Mouse (Mus musculus) kidney, postnatal 0 days (tissue): ENCODE results near the gene Nadk2. TPM values are rescaled to one million over a fixed set of nuclear protein-coding genes. Genes with fewer than 3 reads are reported as not detected.

Experiments
- ATAC-seq: fragments of 200-750 bp; cut with Nextera tagmentation; replicated peaks from 2 replicates; pipeline ENCODE4 v1.8.0; 2017; ENCODE audit warnings: low read depth, moderate number of reproducible peaks, moderate TSS enrichment, moderate library complexity; ENCODE audit not compliant: low FRiP score
- DNase-seq: peaks from one replicate; pipeline ENCODE4 v3.0.0-alpha.2; 2016; ENCODE audit warnings: low spot score
- H3K27ac ChIP-seq: fragments of 300-500 bp; sonication (generic); 2 replicates; pipeline ENCODE4 v1.5.1; 2014; ENCODE audit warnings: mild to moderate bottlenecking
- H3K27me3 ChIP-seq: fragments of 300-500 bp; sonication (generic); 2 replicates; pipeline ENCODE4 v1.6.1; 2014; ENCODE audit warnings: low read length, mixed read lengths; ENCODE audit not compliant: insufficient read depth
- H3K36me3 ChIP-seq: fragments of 300-500 bp; sonication (generic); 2 replicates; pipeline ENCODE4 v1.6.1; 2014; ENCODE audit warnings: low read length, mixed read lengths; ENCODE audit not compliant: insufficient read depth
- H3K4me1 ChIP-seq: fragments of 300-500 bp; sonication (generic); replicated peaks from 2 replicates; pipeline ENCODE4 v1.6.1; 2014; ENCODE audit warnings: antibody characterized with exemption, low read length, mixed read lengths; ENCODE audit not compliant: insufficient read depth
- H3K4me2 ChIP-seq: fragments of 300-500 bp; sonication (generic); 2 replicates; pipeline ENCODE4 v1.6.1; 2014; ENCODE audit warnings: mild to moderate bottlenecking, low read length, moderate library complexity, mixed read lengths
- H3K4me3 ChIP-seq: fragments of 300-500 bp; sonication (generic); replicated peaks from 2 replicates; pipeline ENCODE4 v1.5.1; 2014; ENCODE audit warnings: low read depth, low read length
- H3K9ac ChIP-seq: fragments of 300-500 bp; sonication (generic); 2 replicates; pipeline ENCODE4 v1.6.1; 2014; ENCODE audit warnings: low read depth, low read length
- H3K9me3 ChIP-seq: fragments of 300-500 bp; sonication (generic); replicated peaks from 2 replicates; pipeline ENCODE4 v1.6.1; 2016; ENCODE audit warnings: low read length, inconsistent platforms, mixed read lengths
- CTCF ChIP-seq: IDR thresholded peaks from 2 replicates; pipeline ENCODE4 v1.5.1; 2016; ENCODE audit warnings: antibody characterized with exemption, low read depth, mild to moderate bottlenecking, moderate library complexity
- WGBS: fragments of 180-500 bp; shearing (Covaris S2); extraction: QIAGEN DNeasy Blood & Tissue Kit; methylation state at CpG from one replicate; pipeline ENCODE4 v1.1.7; 2014; 5-methylcytosine and 5-hydroxymethylcytosine counted together
- polyA plus RNA-seq: library from polyadenylated mRNA; unstranded; fragments of >200 nt; fragmentation: Nextera tagmentation; extraction: Ambion mirVana; gene quantifications from 2 replicates; pipeline ENCODE4 v1.2.1, GENCODE M21; 2015

Nadk2 gene
- polyA plus RNA-seq, 1 experiment from 2014 or later: 34.9 TPM

DNA sequence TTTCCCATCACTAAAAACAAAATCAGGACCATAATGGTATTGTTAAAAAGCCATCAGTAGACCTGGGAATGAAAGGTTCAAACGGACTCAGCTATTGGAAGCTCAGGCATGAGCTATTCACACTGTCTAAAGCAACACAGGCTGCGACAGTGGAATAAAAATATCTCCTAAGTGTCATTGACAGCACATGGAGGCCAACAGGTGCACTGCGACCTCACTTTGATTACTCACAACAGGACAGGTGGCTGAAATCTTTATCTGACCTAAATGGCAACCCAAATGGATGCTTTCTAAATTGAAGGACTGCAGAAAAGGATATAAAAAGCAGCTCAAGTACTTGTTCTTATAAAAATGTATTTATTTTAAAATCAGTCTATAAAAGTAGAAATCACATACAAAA lies 40.6 kb downstream of the Nadk2 start:
- DNase-seq: no peak
- Histone ChIP-seq H3K4me1 (no peaks in the 10 kb centered on the region), H3K27ac (no peak overlapping the region), H3K36me3 (peaks cover 32% of the 10 kb centered on the region), H3K4me2 (no peak overlapping the region), H3K4me3 (no peak overlapping the region), H3K9me3 (no peaks in the 10 kb centered on the region), H3K27me3 (no peaks in the 10 kb centered on the region), H3K9ac (no peak overlapping the region)
- ATAC-seq: no peak
- no peak for TF ChIP-seq CTCF
- 78% methylated on average over 3 of the region's 3 CpGs for WGBS

- no peak overlapping the region for H3K4me3 ChIP-seq
- ATAC-seq: no peak
- DNase-seq: no peak
- H3K9ac ChIP-seq: no peak overlapping the region
- peaks cover 30% of the 10 kb centered on the region for H3K36me3 ChIP-seq
- H3K4me1 ChIP-seq: no peaks in the 10 kb centered on the region
- no peak overlapping the region for H3K4me2 ChIP-seq
- no peak overlapping the region for H3K27ac ChIP-seq
- H3K9me3 ChIP-seq: no peaks in the 10 kb centered on the region
- WGBS: 72% methylated on average over 9 of the region's 9 CpGs
- no peak for TF ChIP-seq CTCF
- no peaks in the 10 kb centered on the region for H3K27me3 ChIP-seq
These were observed 42.5 kb downstream of the Nadk2 start for GRCm38 (mm10) chr15:9113556-9113955.

DNA sequence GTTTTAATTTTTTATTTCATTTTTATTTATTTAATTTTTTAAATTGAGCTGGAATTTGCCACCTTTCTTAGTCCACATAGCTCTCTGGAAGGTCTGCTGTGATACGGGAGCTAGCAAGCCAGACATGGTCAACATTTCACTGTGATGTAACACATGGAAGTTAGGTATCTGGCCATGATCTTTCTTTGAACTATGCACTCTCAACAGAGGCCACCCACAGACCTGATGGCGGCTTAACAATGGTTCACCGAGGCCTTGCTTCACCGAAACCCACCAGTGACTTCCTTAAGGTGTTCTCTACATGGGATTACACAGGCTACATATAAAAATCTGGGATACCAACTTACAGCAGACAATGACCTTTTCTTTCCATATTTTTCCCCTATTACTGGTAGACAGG lies 43.1 kb downstream of the Nadk2 start:
- H3K4me2 ChIP-seq: no peak overlapping the region
- no peak overlapping the region for H3K27ac ChIP-seq
- H3K4me3 ChIP-seq: no peak overlapping the region
- peaks cover 30% of the 10 kb centered on the region for H3K36me3 ChIP-seq
- TF ChIP-seq CTCF: no peak
- 87% methylated on average over 4 of the region's 4 CpGs for WGBS
- no peaks in the 10 kb centered on the region for H3K4me1 ChIP-seq
- no peak for DNase-seq
- no peak overlapping the region for H3K9ac ChIP-seq
- no peaks in the 10 kb centered on the region for H3K9me3 ChIP-seq
- ATAC-seq: no peak
- H3K27me3 ChIP-seq: no peaks in the 10 kb centered on the region

DNA sequence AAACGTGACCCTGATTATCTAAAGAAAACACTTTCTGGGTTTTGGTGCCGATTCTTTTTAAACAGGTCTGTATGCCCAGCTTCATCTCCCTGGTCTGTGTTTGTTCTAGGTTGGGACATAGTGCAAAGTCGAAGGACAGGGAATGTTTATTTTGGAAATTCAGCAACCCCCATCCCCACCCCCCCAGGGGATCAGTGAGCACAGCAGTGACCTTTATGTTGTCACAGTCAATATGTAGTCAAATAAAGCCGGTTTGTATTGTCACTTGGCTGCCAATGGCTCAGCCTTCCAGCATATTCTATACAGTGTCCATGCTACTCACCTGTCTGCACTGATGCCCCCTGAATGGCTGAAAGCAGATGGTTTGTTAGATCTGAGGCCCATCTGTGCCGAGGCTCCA lies 43.5 kb downstream of the Nadk2 start:
- TF ChIP-seq CTCF: no peak
- ATAC-seq: no peak

GRCm38 (mm10) chr15:9118852-9119251 lies 47.8 kb downstream of the Nadk2 start:
- DNase-seq: no peak
- peak; percentile 48; the same call in 1 of the 2 replicates for ATAC-seq
- TF ChIP-seq CTCF: no peak
- Histone ChIP-seq H3K9me3 (no peaks in the 10 kb centered on the region), H3K4me2 (no peak overlapping the region), H3K4me3 (no peak overlapping the region), H3K27me3 (no peaks in the 10 kb centered on the region), H3K4me1 (no peaks in the 10 kb centered on the region), H3K36me3 (peaks cover 36% of the 10 kb centered on the region), H3K9ac (no peak overlapping the region), H3K27ac (no peak overlapping the region)
- WGBS: 86% methylated on average over 4 of the region's 4 CpGs

More for the DNA sequence above, 43.5 kb downstream of the Nadk2 start:
- H3K4me2 ChIP-seq: no peak overlapping the region
- H3K4me3 ChIP-seq: no peak overlapping the region
- DNase-seq: no peak
- peaks cover 34% of the 10 kb centered on the region for H3K36me3 ChIP-seq
- WGBS: 65% methylated on average over 5 of the region's 5 CpGs
- no peaks in the 10 kb centered on the region for H3K4me1 ChIP-seq
- no peak overlapping the region for H3K9ac ChIP-seq
- H3K9me3 ChIP-seq: no peaks in the 10 kb centered on the region
- no peak overlapping the region for H3K27ac ChIP-seq
- no peaks in the 10 kb centered on the region for H3K27me3 ChIP-seq

- no peak overlapping the region for H3K4me2 ChIP-seq
- H3K4me3 ChIP-seq: no peak overlapping the region
- peak; percentile 81 for DNase-seq
- H3K36me3 ChIP-seq: peaks cover 35% of the 10 kb centered on the region
- H3K9me3 ChIP-seq: no peaks in the 10 kb centered on the region
- WGBS: 92% methylated on average over 2 of the region's 2 CpGs
- H3K9ac ChIP-seq: no peak overlapping the region
- no peak overlapping the region for H3K27ac ChIP-seq
- no peaks in the 10 kb centered on the region for H3K27me3 ChIP-seq
- no peaks in the 10 kb centered on the region for H3K4me1 ChIP-seq
- ATAC-seq: no peak; the same call in 1 of the 2 replicates
- TF ChIP-seq CTCF: peak; percentile 98
These were observed 49.0 kb downstream of the Nadk2 start for GRCm38 (mm10) chr15:9120081-9120480.

- DNase-seq: no peak
- TF ChIP-seq CTCF: no peak
- ATAC-seq: no peak
- 88% methylated on average over 4 of the region's 4 CpGs for WGBS
- Histone ChIP-seq H3K9me3 (no peaks in the 10 kb centered on the region), H3K27ac (no peak overlapping the region), H3K4me2 (no peak overlapping the region), H3K4me3 (no peak overlapping the region), H3K36me3 (peaks cover 42% of the 10 kb centered on the region; the same call in 1 of the 2 replicates), H3K27me3 (no peaks in the 10 kb centered on the region), H3K9ac (no peak overlapping the region), H3K4me1 (no peaks in the 10 kb centered on the region)
These were observed 51.9 kb downstream of the Nadk2 start for GRCm38 (mm10) chr15:9122989-9123388.
